In the genomic region with DNA sequence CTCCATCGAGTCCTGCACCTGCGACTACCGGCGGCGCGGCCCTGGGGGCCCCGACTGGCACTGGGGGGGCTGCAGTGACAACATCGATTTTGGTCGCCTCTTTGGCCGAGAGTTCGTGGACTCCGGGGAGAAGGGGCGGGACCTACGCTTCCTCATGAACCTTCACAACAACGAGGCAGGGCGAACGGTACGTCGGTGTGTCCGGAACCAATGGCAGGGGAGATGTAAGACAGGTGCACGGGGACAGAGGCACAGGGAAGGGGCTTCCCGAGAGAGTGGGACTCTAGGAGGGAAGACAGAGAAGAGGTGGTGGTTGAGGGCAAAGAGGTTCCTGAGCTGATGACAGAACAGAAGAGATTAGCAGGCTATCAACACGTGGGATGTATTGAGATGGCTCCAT, we compare ENCODE assay signal across 1 mouse cellular context.
TF ChIP-seq lines count a peak whose summit lies in the region.

No protein-coding gene starts in this region.

TF ChIP-seq in CH12.LX, 34 proteins besides CTCF, POLR2A, EP300 and RAD21:
- TF ChIP-seq MYC (IDR thresholded peaks at IDR 0.05; ENCODE audit: low read depth, low read length) (0 out of 2 replicates have a peak, but pooled peaks have one; percentile 21), HCFC1 (IDR thresholded peaks at IDR 0.05; ENCODE audit: low read depth, low read length) (no peak), SMC3 (IDR thresholded peaks at IDR 0.05; ENCODE audit: low read depth, low read length) (no peak), MXI1 (IDR thresholded peaks at IDR 0.05; ENCODE audit: low read depth, low read length) (0 out of 2 replicates have a peak, but pooled peaks have one; percentile 38), GABPA (IDR thresholded peaks at IDR 0.05; ENCODE audit: insufficient replicate concordance, low read depth, low read length) (no peak), MAX (IDR thresholded peaks at IDR 0.05; ENCODE audit: low read length) (peak; percentile 10; the same call in 1 of the 2 replicates)
